Mouse (Mus musculus) cortical plate, adult 2 months (tissue): Measurements from ENCODE around the gene Scamp2. TPM values are rescaled to one million over a fixed set of nuclear protein-coding genes. Genes with fewer than 3 reads are reported as not detected.

Experiments used
- H3K27ac ChIP-seq: fragments of 200-500 bp; 2 replicates; pipeline ENCODE4 v1.5.1; 2012; ENCODE audit warnings: low read length, control low read depth, inconsistent platforms; ENCODE audit not compliant: insufficient read depth
- H3K4me1 ChIP-seq: fragments of 200-500 bp; 2 replicates; pipeline ENCODE4 v1.6.1; 2011; ENCODE audit warnings: low read length; ENCODE audit not compliant: control insufficient read depth, insufficient read depth
- H3K4me3 ChIP-seq: fragments of 200-500 bp; 2 replicates; pipeline ENCODE4 v1.5.1; 2011; ENCODE audit warnings: mild to moderate bottlenecking, low read length, control low read depth; ENCODE audit not compliant: insufficient read depth
- CTCF ChIP-seq: fragments of 200-500 bp; IDR thresholded peaks from 2 replicates; pipeline ENCODE4 v1.5.1; 2011; ENCODE audit warnings: mild to moderate bottlenecking, control low read depth, low read length; ENCODE audit not compliant: insufficient read depth; ENCODE audit errors: extremely low read depth
- POLR2A ChIP-seq: fragments of 200-500 bp; IDR thresholded peaks from 2 replicates; pipeline ENCODE4 v1.6.1; 2011; ENCODE audit warnings: mild to moderate bottlenecking, low read length, control low read depth; ENCODE audit not compliant: insufficient read depth; ENCODE audit errors: extremely low read depth
- polyA plus RNA-seq: library from polyadenylated mRNA; depleted of rRNA; stranded (reverse); fragments of >200 nt; gene quantifications from 2 replicates; pipeline ENCODE4 v1.2.3, GENCODE M21; 2012; rRNA removed

Scamp2 gene
- polyA plus RNA-seq, 1 experiment = 45.2 TPM

DNA sequence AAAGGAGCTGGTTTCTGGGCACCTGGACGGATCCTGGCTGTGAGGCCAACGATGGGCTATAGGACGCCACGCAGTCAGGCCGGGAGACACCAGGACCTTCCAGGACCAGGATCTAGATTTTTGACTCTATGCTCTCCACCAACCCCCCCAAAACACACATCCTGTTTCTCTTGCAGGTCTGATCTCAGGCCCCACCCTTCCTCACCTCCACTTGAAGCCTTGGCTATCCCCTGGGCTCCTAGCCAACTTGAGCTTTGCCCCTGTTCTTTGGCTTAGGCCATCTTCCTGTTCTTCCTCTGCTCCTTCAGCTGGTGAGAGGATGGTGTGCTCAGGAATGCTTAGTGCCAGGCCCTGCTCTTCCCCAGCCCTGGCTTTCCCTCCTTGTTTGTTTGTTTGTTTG lies 59.9 kb downstream of the Scamp2 start, which contains the start of gene Lman1l:
Gene Lman1l (minus strand): TSS at position 101 of the 400 bp plus-strand sequence.
- no peak within 1 kb of the TSS for H3K4me3 ChIP-seq
- no peak within 1 kb of the TSS for H3K27ac ChIP-seq
- TF ChIP-seq CTCF = no peak
- TF ChIP-seq POLR2A = no peak
- no peaks in the 10 kb centered on the region for H3K4me1 ChIP-seq

DNA sequence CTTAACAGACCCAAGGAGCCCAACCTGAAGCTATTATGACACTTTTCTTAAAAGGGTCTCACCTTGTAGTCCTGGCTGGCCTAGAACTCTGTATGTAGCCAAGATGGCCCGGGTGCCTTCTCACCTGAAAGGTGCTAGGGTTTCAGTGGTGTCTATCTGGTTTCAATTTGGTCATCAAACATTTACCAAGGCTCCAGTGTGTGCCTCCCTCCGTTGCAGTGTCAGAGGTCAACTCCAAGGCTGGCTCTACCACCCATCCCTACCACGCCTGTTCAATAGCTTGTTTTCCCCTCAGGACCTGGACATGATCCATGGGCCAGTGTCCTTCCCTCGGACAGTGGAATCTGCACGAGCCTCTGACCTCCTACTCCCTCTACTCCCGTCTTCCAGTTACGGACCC lies 63.6 kb downstream of the Scamp2 start:
- TF ChIP-seq CTCF (no peak), POLR2A (no peak)
- H3K4me1 ChIP-seq = no peaks in the 10 kb centered on the region

DNA sequence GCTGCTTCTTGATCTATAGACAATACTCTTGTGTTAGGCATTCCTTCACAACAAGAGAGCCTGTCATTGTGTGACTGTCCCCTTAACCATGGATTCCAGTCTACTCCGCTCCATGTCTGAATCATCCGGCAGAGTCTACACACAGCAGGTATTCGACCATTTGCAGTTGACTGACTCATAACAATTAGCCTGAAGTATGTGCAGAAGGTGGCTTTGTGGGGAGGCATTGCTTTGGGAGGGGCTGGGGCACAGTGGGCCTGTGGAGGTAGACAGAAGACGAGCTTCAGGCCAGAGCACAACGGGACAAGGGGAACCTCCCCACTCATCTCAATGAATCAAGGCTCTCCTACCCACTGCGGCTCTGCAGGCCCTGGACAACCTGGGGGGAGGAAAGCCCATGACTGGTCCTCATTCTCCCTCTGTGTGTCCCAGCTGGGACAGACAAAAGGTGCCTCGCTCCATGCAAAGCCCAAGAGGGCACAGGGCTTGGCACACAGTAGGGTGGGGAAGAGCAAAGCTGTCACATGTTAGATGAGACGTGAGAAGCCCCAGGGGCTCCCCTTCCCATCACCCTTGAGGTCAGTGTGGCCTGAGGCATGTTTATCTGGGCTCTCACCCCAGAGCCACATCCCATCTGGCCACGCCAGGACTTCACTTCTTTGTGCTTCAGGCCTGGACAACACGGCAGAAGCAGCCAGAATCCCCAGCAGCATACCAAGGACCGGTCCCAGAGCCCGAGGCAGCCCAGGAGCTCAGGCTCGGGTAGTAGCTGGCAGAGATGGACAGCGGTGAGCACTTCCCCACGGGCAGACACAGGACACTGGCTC lies 65.1 kb downstream of the Scamp2 start:
- Histone ChIP-seq H3K4me3 (no peak overlapping the region), H3K4me1 (no peaks in the 10 kb centered on the region), H3K27ac (no peak overlapping the region)
- TF ChIP-seq POLR2A = no peak
- TF ChIP-seq CTCF = no peak

More for the DNA sequence above, 63.6 kb downstream of the Scamp2 start:
- Histone ChIP-seq H3K27ac (no peak overlapping the region), H3K4me3 (no peak overlapping the region)

DNA sequence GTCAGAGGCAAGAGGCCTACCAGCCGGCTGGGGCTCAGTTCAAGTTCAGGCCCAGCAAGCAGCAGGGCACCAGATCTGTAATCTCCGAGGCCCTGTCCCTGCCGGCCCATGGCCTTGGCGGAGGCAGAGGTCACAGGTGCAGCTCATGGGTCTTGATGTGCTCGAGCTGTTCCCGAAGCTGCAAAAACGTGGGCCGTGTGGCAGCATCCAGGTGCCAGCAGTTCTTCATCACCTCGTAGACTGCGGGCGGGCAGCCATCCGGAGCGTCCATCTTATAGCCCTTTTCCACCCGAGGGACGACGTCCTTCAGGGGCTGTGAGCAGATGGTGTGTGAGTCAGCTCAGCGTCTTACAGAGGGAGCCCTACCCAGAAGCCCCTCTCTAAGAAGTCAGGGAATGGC lies 66.4 kb downstream of the Scamp2 start:
- Histone ChIP-seq H3K4me1 (no peaks in the 10 kb centered on the region), H3K4me3 (no peak overlapping the region), H3K27ac (no peak overlapping the region)
- TF ChIP-seq POLR2A (no peak), CTCF (no peak)

DNA sequence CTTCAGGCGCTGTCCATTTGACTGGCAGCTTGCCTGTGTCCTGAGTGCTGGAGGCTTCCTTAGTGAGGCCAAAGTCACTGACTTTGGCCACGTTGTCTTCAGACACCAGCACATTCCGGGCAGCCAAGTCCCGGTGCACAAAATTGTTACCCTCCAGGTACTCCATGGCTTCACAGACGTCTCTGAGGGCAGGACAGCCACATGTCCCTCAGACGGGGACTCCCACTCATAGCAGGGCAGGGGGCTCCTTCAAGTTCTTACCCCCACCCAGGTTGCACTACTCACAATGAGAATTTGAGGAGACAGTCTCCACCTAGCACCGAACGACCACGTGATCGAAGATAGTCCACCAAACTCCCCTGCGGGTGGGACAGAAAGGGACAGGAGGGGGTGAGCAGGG lies 67.1 kb downstream of the Scamp2 start:
- H3K4me1 ChIP-seq = no peaks in the 10 kb centered on the region
- H3K27ac ChIP-seq = no peak overlapping the region
- no peak overlapping the region for H3K4me3 ChIP-seq
- TF ChIP-seq CTCF (no peak), POLR2A (no peak)

DNA sequence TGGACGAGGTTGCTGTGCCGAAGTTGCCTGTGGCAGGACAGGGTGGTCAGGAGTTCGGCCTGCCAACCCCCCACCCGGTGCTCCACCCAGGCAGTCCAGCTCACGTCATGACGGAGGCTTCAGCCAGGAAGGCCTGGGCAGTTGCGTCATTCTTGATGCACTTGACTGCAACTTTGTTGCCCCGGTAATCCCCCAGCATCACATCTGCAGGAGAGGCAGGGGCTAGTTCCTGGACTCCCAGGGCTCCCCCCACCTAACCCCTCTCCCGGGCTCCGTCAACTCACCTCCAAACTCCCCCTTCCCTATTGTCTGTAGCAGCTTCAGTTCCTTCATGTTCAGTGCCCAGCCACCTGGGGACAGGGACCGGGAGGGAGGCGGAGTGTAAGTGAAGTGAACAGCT lies 68.0 kb downstream of the Scamp2 start:
- TF ChIP-seq POLR2A (no peak), CTCF (no peak)
- Histone ChIP-seq H3K27ac (no peak overlapping the region), H3K4me3 (no peak overlapping the region), H3K4me1 (no peaks in the 10 kb centered on the region)

DNA sequence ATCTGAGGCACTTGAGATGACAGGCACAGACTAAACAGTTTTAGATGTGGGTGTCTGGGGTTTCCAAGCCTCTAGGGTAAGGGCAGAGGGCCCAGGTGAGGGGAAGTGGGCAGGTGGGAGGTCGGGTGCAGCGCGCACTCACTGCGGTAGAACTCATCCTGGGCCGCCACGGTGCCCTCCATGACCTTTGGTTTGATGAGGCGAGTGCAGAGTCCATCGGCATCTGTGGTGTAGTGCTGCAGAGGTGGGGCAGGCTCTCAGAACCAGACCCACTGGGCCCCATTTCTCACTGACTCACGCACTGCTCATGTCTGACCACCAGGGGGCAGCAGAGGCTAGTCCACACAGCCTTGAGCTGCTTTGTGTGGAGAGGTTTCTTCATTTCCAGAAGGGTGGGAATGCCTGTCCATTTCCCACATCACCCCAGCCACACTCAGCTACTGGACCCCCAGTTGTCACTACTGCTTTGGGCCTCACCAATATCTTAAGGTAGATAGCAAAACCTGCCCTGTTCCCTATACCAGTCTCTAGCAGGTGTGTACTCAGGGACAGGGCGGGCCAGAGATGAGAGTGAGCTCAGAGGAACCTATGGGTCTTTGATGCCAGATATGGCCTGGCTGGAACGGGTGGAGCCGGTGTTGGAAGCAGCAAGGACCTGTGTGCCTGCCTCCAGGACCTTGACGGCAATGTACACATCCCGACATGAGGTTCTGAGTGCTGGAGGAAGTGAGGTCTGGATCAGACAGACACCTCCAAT lies 68.6 kb downstream of the Scamp2 start:
- H3K27ac ChIP-seq = no peak overlapping the region
- H3K4me3 ChIP-seq = no peak overlapping the region
- TF ChIP-seq CTCF (peak; percentile 95), POLR2A (no peak)
- H3K4me1 ChIP-seq = peaks cover 3% of the 10 kb centered on the region; the same call in 1 of the 2 replicates

DNA sequence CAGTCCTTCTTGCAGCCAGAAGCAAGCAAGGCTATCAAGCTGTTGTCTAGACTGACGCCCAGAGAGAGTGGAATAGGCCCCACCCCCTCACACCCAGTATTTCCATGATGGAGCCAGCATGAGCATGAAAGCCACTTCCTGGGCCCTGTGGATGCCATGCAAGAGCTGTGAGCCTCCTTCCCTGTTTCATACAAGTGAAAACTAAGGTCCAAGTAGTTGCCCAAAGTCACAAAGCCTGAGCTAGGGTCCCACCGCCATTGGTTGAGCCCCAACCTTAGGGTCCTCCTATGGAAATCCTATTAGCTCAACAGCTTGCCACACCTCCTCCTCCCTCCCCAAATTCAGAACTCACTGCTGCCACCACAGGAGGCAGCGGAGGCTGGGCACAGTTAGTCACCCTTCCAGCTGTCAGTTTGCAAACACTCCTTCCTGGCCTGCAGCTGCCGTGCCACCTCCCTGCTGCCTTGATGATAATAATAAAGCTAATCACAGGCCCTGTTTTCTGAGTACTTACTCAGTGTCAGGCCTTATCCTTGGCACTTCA lies 72.8 kb downstream of the Scamp2 start:
- Histone ChIP-seq H3K4me1 (peaks cover 9% of the 10 kb centered on the region), H3K27ac (no peak overlapping the region), H3K4me3 (no peak overlapping the region)
- TF ChIP-seq CTCF (peak; percentile 24; the same call in 1 of the 2 replicates), POLR2A (no peak)

DNA sequence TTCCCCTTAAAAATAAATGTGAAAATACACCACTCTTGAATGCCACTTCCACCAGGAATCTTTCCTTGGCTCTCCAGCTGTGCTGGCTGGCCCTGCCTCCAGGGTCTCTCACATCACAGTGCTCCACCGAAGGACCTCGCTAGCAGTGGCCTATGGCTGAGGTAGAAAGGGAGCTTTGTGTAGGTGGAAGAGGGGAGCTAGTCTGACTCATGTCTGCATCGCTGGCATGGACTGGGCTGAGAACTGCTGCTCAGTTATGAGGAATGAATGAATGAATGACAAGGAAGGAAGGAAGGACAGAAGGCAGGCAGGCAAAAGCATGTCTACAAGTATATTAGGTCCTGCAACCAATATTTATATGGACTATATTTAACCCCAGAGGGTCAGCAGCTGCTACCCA lies 76.5 kb downstream of the Scamp2 start:
- Histone ChIP-seq H3K4me3 (no peak overlapping the region), H3K4me1 (peaks cover 13% of the 10 kb centered on the region), H3K27ac (peak overlapping the region; percentile 37; the same call in 1 of the 2 replicates)
- TF ChIP-seq CTCF (no peak), POLR2A (no peak)

DNA sequence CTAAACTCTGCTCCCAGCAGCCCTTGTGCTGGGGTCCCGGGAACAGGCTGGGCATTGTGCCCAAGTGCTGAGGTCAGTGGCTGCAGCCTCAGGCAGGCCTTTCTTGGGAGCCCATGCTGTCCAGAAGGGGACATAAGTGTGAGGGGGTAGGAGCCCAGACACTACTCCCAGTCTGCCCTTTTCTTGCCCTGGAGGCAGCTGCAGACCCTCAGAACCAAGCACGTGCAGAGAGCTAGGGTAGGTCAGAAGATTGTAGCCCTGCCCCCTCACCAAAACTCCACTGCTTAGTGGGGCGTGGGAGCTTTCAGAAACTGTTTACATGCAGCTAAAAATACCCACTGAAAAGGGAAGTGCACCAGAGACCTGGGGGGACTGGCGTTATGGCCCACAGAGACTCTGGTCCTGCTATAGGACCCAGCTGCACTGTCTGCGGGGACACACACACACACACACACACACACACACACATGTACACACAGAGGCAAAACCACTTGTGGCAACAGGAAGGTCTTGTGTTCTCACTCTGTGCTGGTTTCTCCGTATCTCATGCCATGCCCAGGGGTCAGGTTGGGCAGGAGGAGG lies 77.1 kb downstream of the Scamp2 start:
- H3K27ac ChIP-seq = peak overlapping the region; percentile 37
- no peak overlapping the region for H3K4me3 ChIP-seq
- no peak for TF ChIP-seq POLR2A
- peaks cover 14% of the 10 kb centered on the region for H3K4me1 ChIP-seq

Other genes starting within 250 kb of the Scamp2 start
- gene Ppcdc, start 120.8 kb upstream of the Scamp2 start, polyA plus RNA-seq = 22.2 and 22.9 TPM in 2 replicates
- gene Scamp5, start 92.9 kb upstream of the Scamp2 start, polyA plus RNA-seq = 376 and 379 TPM in 2 replicates
- 15.1 and 16.0 TPM in 2 replicates for gene Rpp25, start 56.9 kb upstream of the Scamp2 start, polyA plus RNA-seq
- 384 and 401 TPM in 2 replicates for gene Cox5a, start 39.7 kb upstream of the Scamp2 start, polyA plus RNA-seq
- 9.5 and 10.9 TPM in 2 replicates for gene Fam219b, start 23.4 kb upstream of the Scamp2 start, polyA plus RNA-seq
- gene Mpi, start 8.2 kb upstream of the Scamp2 start, polyA plus RNA-seq = 101 and 102 TPM in 2 replicates
- gene Ulk3, start 28.5 kb downstream of the Scamp2 start, polyA plus RNA-seq = 54.5 and 59.9 TPM in 2 replicates
- gene Cplx3, start 45.3 kb downstream of the Scamp2 start, polyA plus RNA-seq = 44.6 and 48.1 TPM in 2 replicates
- gene Lman1l, start 59.8 kb downstream of the Scamp2 start, polyA plus RNA-seq = not detected in 2 replicates
- gene Csk, start 92.7 kb downstream of the Scamp2 start, polyA plus RNA-seq = 34.2 and 35.7 TPM in 2 replicates
- not detected in 2 replicates for gene Cyp1a2, start 122.8 kb downstream of the Scamp2 start, polyA plus RNA-seq
- 0.08 and 0.13 TPM in 2 replicates for gene Cyp1a1, start 127.0 kb downstream of the Scamp2 start, polyA plus RNA-seq
- 12.2 and 13.2 TPM in 2 replicates for gene Edc3, start 147.6 kb downstream of the Scamp2 start, polyA plus RNA-seq
- gene Clk3, start 204.9 kb downstream of the Scamp2 start, polyA plus RNA-seq = 160 and 166 TPM in 2 replicates